Mouse (Mus musculus) forebrain, postnatal 0 days (tissue): ENCODE results near the gene Ahctf1. TPM values are rescaled to one million over a fixed set of nuclear protein-coding genes. Genes with fewer than 3 reads are reported as not detected.
A peak's percentile ranks its signal among the peaks of the same experiment; 100 is the strongest.

Source experiments
- ATAC-seq: fragments of 200-750 bp; cut with Nextera tagmentation; 2 replicates; pipeline ENCODE4 v1.8.0; 2017; ENCODE audit warnings: mild to moderate bottlenecking, moderate library complexity
- DNase-seq: peaks from one replicate; pipeline ENCODE4 v3.0.0-alpha.2; 2015
- H3K27ac ChIP-seq: fragments of 300-500 bp; sonication (generic); 2 replicates; pipeline ENCODE4 v1.5.1; 2014; ENCODE audit warnings: low read depth, mild to moderate bottlenecking, antibody characterized with exemption, low read length, moderate library complexity, mixed read lengths
- H3K27me3 ChIP-seq: fragments of 300-500 bp; sonication (generic); 2 replicates; pipeline ENCODE4 v1.6.1; 2014; ENCODE audit warnings: mild to moderate bottlenecking, low read length, mixed read lengths; ENCODE audit not compliant: insufficient read depth
- H3K36me3 ChIP-seq: fragments of 300-500 bp; sonication (generic); 2 replicates; pipeline ENCODE4 v1.6.1; 2014; ENCODE audit warnings: mild to moderate bottlenecking, moderate library complexity; ENCODE audit not compliant: insufficient read depth
- H3K4me1 ChIP-seq: fragments of 300-500 bp; sonication (generic); 2 replicates; pipeline ENCODE4 v1.6.1; 2014; ENCODE audit warnings: antibody characterized with exemption; ENCODE audit not compliant: insufficient read depth
- H3K4me2 ChIP-seq: fragments of 300-500 bp; sonication (generic); 2 replicates; pipeline ENCODE4 v1.6.1; 2014; ENCODE audit warnings: low read depth, mild to moderate bottlenecking, moderate library complexity
- H3K4me3 ChIP-seq: fragments of 300-500 bp; sonication (generic); 2 replicates; pipeline ENCODE4 v1.5.1; 2014; ENCODE audit warnings: low read depth, low read length, mixed read lengths
- H3K9ac ChIP-seq: fragments of 300-500 bp; sonication (generic); 2 replicates; pipeline ENCODE4 v1.6.1; 2014; ENCODE audit warnings: mild to moderate bottlenecking
- H3K9me3 ChIP-seq: fragments of 300-500 bp; sonication (generic); 2 replicates; pipeline ENCODE4 v1.6.1; 2016; ENCODE audit warnings: low read length
- CTCF ChIP-seq: sonication (generic); IDR thresholded peaks from 2 replicates; pipeline ENCODE4 v1.5.1; 2016; ENCODE audit warnings: antibody characterized with exemption, control low read depth, low read depth
- WGBS: fragments of 180-500 bp; shearing (Covaris S2); extraction: QIAGEN DNeasy Blood & Tissue Kit; methylation state at CpG from one replicate; pipeline ENCODE4 v1.1.7; 2014; 5-methylcytosine and 5-hydroxymethylcytosine counted together
- polyA plus RNA-seq: library from polyadenylated mRNA; unstranded; fragments of >200 nt; fragmentation: Nextera tagmentation; extraction: Ambion mirVana; gene quantifications from 2 replicates; pipeline ENCODE4 v1.2.1, GENCODE M21; 2015
- total RNA-seq: library from RNA; depleted of rRNA; stranded (reverse); fragments of >200 nt; gene quantifications from 2 replicates; pipeline ENCODE4 v1.2.3, GENCODE M21; 2014; rRNA removed

Gene Ahctf1
- total and polyA plus RNA-seq, 2 experiments from 2014 or later: 8.0 to 41.8 TPM

DNA sequence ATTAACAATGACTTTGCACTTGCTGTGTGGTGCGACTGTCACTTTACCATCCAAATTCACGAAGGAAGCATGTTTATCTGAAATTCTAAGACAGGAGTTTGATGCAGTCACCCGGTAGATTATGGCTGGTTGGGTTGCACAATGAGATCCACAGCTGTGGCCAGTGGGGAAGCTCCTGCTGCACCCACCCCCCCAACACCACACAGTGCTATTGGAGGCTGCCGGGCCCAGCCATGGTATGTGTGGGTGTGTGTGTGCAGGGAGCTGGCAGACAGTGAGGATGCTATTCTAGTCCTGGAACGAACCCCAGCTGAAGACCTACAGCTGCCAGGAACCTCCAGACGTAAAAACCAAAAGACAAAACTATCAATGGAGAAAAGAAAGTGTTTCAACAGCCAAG, 94.1 kb downstream of the Ahctf1 start:
- no peak overlapping the region for H3K9ac ChIP-seq
- no peaks in the 10 kb centered on the region for H3K4me1 ChIP-seq
- peak; percentile 96 for ATAC-seq
- H3K9me3 ChIP-seq: no peaks in the 10 kb centered on the region
- WGBS: 67% methylated on average over 6 of the region's 6 CpGs
- no peaks in the 10 kb centered on the region for H3K27me3 ChIP-seq
- H3K4me2 ChIP-seq: no peak overlapping the region
- no peaks in the 10 kb centered on the region for H3K36me3 ChIP-seq
- no peak for TF ChIP-seq CTCF
- no peak overlapping the region for H3K4me3 ChIP-seq
- H3K27ac ChIP-seq: no peak overlapping the region
- DNase-seq: peak; percentile 63

DNA sequence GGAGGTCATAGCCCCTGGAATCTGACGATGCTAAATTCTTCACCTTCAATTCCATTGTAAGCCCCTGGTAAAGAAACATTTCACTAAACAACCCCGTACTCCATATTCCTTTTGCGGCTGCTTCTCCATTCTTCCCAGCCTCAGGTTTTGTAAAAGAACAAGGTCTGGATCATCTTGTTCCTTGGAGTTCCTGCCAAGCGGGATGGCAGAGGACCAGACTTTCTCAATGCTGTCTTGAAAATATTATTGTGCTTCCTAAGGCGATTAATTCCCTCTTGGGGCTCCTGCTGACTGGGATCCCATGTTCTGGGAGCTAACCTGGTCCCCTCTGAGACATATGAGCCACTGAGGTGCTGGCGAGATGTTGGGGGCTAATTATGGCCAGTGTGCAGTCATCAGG, 98.3 kb downstream of the Ahctf1 start:
- H3K4me3 ChIP-seq: no peak overlapping the region
- no peaks in the 10 kb centered on the region for H3K36me3 ChIP-seq
- no peak for ATAC-seq
- no peaks in the 10 kb centered on the region for H3K4me1 ChIP-seq
- H3K9ac ChIP-seq: no peak overlapping the region
- no peak overlapping the region for H3K4me2 ChIP-seq
- TF ChIP-seq CTCF: no peak
- no peak overlapping the region for H3K27ac ChIP-seq
- 68% methylated on average over 6 of the region's 6 CpGs for WGBS
- no peaks in the 10 kb centered on the region for H3K27me3 ChIP-seq
- no peaks in the 10 kb centered on the region for H3K9me3 ChIP-seq
- peak; percentile 21 for DNase-seq

DNA sequence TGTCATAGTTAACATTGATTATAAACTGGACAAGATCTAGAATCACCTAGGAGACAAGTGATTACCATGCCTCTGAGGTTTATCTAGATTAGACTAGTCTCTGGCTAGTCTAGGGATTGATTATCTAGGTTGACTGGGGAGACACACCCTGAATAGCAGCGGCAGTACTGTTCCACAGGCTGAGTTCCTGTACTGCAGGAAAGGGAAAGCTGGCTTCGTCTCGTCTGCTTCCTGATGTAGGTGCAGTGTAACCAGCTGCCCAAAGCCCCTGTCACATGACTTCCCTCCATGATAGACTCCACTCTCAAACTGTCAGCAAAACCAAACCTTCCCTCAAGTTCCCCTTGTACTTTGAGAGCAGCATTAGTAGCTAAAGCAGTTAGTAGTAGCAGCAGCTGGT, 99.3 kb downstream of the Ahctf1 start:
- no peaks in the 10 kb centered on the region for H3K36me3 ChIP-seq
- WGBS: 79% methylated on average over 3 of the region's 3 CpGs
- DNase-seq: no peak
- H3K9ac ChIP-seq: no peak overlapping the region
- TF ChIP-seq CTCF: no peak
- no peaks in the 10 kb centered on the region for H3K27me3 ChIP-seq
- no peaks in the 10 kb centered on the region for H3K4me1 ChIP-seq
- no peak overlapping the region for H3K4me3 ChIP-seq
- no peak for ATAC-seq
- H3K4me2 ChIP-seq: no peak overlapping the region
- H3K9me3 ChIP-seq: no peaks in the 10 kb centered on the region
- H3K27ac ChIP-seq: no peak overlapping the region

Other genes starting within 250 kb of the Ahctf1 start
- gene Sccpdh, start 135.5 kb downstream of the Ahctf1 start, total RNA-seq: 108 and 115 TPM in 2 replicates
- gene Sccpdh, start 135.5 kb downstream of the Ahctf1 start, polyA plus RNA-seq: 164 and 168 TPM in 2 replicates
- 0.15 TPM in 1 of 2 replicates, not detected in the other for gene Kif28, start 58.4 kb downstream of the Ahctf1 start, total RNA-seq
- gene Kif28, start 58.4 kb downstream of the Ahctf1 start, polyA plus RNA-seq: 0.05 TPM in 1 of 2 replicates, not detected in the other
- not detected in 2 replicates for gene Gm10518, start 304 bp downstream of the Ahctf1 start, total RNA-seq
- gene Gm10518, start 304 bp downstream of the Ahctf1 start, polyA plus RNA-seq: not detected in 2 replicates
- 92.9 and 111 TPM in 2 replicates for gene Cdc42bpa, start 156.8 kb upstream of the Ahctf1 start, total RNA-seq
- gene Cdc42bpa, start 156.8 kb upstream of the Ahctf1 start, polyA plus RNA-seq: 14.0 and 25.2 TPM in 2 replicates